Mouse (Mus musculus) embryonic facial prominence, embryonic 12.5 days (tissue): ENCODE data around the gene Klhdc8b. TPM values are rescaled to one million over a fixed set of nuclear protein-coding genes. Genes with fewer than 3 reads are reported as not detected.

Source experiments
- ATAC-seq: fragments of 200-750 bp; cut with Nextera tagmentation; 2 replicates; pipeline ENCODE4 v1.8.0; 2017; ENCODE audit not compliant: insufficient number of reproducible peaks, insufficient read depth, low FRiP score, low TSS enrichment
- H3K27ac ChIP-seq: fragments of 300-500 bp; sonication (generic); 2 replicates; pipeline ENCODE4 v1.5.1; 2016; ENCODE audit warnings: mild to moderate bottlenecking
- H3K27me3 ChIP-seq: fragments of 300-500 bp; sonication (generic); 2 replicates; pipeline ENCODE4 v1.6.1; 2016; ENCODE audit warnings: mild to moderate bottlenecking, moderate library complexity
- H3K36me3 ChIP-seq: fragments of 300-500 bp; sonication (generic); 2 replicates; pipeline ENCODE4 v1.6.1; 2016; ENCODE audit warnings: mild to moderate bottlenecking
- H3K4me1 ChIP-seq: fragments of 300-500 bp; sonication (generic); 2 replicates; pipeline ENCODE4 v1.6.1; 2016
- H3K4me2 ChIP-seq: fragments of 300-500 bp; sonication (generic); replicated peaks from 2 replicates; pipeline ENCODE4 v1.6.1; 2016; ENCODE audit warnings: mild to moderate bottlenecking, moderate library complexity
- H3K4me3 ChIP-seq: fragments of 300-500 bp; sonication (generic); 2 replicates; pipeline ENCODE4 v1.5.1; 2016; ENCODE audit warnings: mild to moderate bottlenecking
- H3K9ac ChIP-seq: fragments of 300-500 bp; sonication (generic); 2 replicates; pipeline ENCODE4 v1.6.1; 2016; ENCODE audit warnings: mild to moderate bottlenecking, moderate library complexity
- H3K9me3 ChIP-seq: fragments of 300-500 bp; sonication (generic); 2 replicates; pipeline ENCODE4 v1.6.1; 2016; ENCODE audit warnings: mild to moderate bottlenecking, moderate library complexity
- WGBS: fragments of 180-500 bp; shearing (Covaris S2); methylation state at CpG from one replicate; pipeline ENCODE4 v1.1.7; 2016; 5-methylcytosine and 5-hydroxymethylcytosine counted together
- polyA plus RNA-seq: library from polyadenylated mRNA; unstranded; fragments of >200 nt; fragmentation: Nextera tagmentation; extraction: Ambion mirVana; gene quantifications from 2 replicates; pipeline ENCODE4 v1.2.1, GENCODE M21; 2016

Gene Klhdc8b
- polyA plus RNA-seq, 1 experiment from 2014 or later, result 44.5 TPM

DNA sequence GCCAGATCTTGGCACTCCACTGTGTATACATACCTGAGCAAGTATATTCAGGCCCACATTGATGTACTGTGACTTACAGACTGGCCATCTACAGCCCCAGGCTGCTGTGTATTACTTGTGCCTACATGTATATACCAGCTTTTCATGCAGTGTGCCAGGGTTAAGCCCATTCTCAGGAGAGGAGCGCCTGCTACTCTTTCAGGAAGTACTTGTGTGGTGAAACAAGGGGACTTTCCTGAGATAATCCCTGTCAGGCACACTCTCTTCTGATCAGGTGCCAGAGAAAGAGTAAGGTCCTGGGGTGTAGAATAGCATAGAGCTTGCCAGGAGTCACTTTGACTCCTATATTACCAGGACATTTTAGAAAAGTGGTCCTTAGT, 1.5 kb downstream of the Klhdc8b start:
- Histone ChIP-seq H3K4me1 (peaks cover 12% of the 10 kb centered on the region), H3K4me2 (peak overlapping the region; percentile 80), H3K9ac (no peak overlapping the region; the same call in 1 of the 2 replicates), H3K9me3 (no peaks in the 10 kb centered on the region), H3K36me3 (peaks cover 22% of the 10 kb centered on the region), H3K27me3 (no peaks in the 10 kb centered on the region), H3K27ac (peak overlapping the region; percentile 85; the same call in 1 of the 2 replicates), H3K4me3 (peak overlapping the region; percentile 95)
- ATAC-seq, result no peak
- 95% methylated on average over 1 of the region's 1 CpGs for WGBS

DNA sequence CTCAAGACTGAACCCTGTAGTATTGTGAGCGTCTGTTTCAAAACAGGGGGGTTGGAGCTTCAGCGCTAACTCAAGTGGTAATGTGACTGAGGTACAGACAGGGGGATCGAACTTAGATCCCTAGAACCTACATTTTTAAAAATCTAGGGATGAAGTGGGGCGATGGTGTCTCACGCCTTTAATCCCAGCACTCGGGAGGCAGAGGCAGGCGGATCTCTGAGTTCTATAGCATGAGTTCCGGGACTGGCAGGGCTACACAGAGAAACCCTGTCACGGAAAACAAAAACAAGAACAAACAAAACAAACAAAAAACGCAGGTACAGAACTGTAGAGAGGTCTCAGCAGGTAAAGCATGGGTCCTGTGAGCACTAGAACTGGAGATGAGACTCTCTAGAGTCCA, 4.4 kb downstream of the Klhdc8b start:
- Histone ChIP-seq H3K36me3 (no peaks in the 10 kb centered on the region), H3K9ac (no peak overlapping the region), H3K4me3 (no peak overlapping the region), H3K27ac (no peak overlapping the region), H3K27me3 (no peaks in the 10 kb centered on the region), H3K4me2 (no peak overlapping the region), H3K9me3 (no peaks in the 10 kb centered on the region), H3K4me1 (peaks cover 18% of the 10 kb centered on the region)
- 88% methylated on average over 10 of the region's 10 CpGs for WGBS
- no peak for ATAC-seq

DNA sequence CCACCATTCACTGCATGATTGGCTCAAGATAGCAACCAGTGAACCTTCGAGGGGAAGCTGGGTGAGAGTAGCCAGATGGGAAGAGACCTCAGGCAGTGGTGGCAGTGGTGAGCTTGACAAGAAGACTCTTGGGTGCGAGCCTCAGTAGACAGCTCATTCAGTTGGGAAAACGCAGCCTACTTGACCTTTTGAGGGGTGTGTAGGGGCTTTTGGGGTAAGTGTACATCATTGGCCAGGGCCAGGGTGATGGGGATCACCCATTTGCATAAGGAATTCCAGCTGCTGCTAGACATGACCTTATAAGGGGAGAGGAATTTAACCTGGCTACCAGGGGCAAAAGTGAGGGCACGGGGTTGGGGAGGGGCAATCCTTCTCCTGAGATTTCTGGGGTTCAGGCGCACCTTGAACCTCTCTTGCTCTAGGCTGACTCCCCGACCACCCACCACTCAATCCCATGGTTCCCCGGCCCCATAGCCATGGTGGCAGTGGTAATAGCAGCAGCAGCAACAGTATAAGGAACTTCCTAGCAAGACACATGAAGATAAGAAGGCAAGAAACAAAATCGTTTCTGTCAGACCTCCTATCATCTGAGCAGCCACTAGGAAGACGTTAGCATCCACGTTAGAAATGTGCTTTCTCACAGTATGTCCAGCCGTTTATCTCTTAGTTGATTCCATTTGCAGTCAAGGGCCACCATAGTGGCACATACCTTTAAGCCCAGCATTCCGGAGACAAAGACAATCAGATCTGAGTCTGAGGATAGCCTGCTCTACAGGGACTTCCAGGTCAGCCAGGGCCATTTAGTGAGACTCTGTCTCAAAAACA, 5.4 kb downstream of the Klhdc8b start:
- no peaks in the 10 kb centered on the region for H3K36me3 ChIP-seq
- no peak overlapping the region for H3K27ac ChIP-seq
- no peak overlapping the region for H3K9ac ChIP-seq
- H3K4me1 ChIP-seq, result peaks cover 18% of the 10 kb centered on the region
- no peak overlapping the region for H3K4me3 ChIP-seq
- no peaks in the 10 kb centered on the region for H3K27me3 ChIP-seq
- ATAC-seq, result no peak
- no peak overlapping the region for H3K4me2 ChIP-seq
- H3K9me3 ChIP-seq, result no peaks in the 10 kb centered on the region
- WGBS, result 71% methylated on average over 12 of the region's 12 CpGs

DNA sequence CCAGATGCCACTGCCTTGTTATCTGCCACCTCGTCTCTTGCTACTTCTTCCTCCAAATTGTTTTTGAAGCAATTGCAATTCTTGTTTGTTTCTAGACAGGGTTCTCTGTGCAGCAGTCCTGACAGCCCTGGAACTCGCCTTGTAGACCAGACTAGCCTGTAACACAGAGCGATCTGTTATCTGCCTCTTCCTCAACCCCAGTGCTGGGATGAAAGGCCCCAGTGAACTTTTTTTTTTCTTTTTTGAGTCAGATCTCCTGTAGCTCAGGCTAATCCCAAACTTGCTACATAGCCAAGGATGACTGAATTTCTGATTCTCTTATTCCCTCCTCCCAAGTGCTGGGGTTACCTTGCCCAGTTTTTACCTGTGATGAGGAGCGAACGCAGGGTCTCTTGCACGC, 7.0 kb downstream of the Klhdc8b start:
- ATAC-seq, result no peak
- no peaks in the 10 kb centered on the region for H3K36me3 ChIP-seq
- 86% methylated on average over 6 of the region's 6 CpGs for WGBS

GRCm38 (mm10) chr9:108453458-108453857, 7.9 kb downstream of the Klhdc8b start:
- no peak for ATAC-seq
- no peaks in the 10 kb centered on the region for H3K9me3 ChIP-seq
- H3K4me1 ChIP-seq, result peaks cover 38% of the 10 kb centered on the region
- 0 out of 2 replicates have a peak overlapping the region, but pooled peaks have one; percentile 25 for H3K9ac ChIP-seq
- peaks cover 4% of the 10 kb centered on the region for H3K36me3 ChIP-seq
- peak overlapping the region; percentile 84; the same call in 1 of the 2 replicates for H3K27ac ChIP-seq
- H3K4me3 ChIP-seq, result peak overlapping the region; percentile 53; the same call in 1 of the 2 replicates
- peak overlapping the region; percentile 65 for H3K4me2 ChIP-seq
- no peaks in the 10 kb centered on the region for H3K27me3 ChIP-seq
- WGBS, result 77% methylated on average over 4 of the region's 4 CpGs

More for the DNA sequence above, 7.0 kb downstream of the Klhdc8b start:
- H3K9ac ChIP-seq, result no peak overlapping the region
- no peaks in the 10 kb centered on the region for H3K27me3 ChIP-seq
- no peak overlapping the region for H3K4me3 ChIP-seq
- H3K4me2 ChIP-seq, result no peak overlapping the region
- no peak overlapping the region for H3K27ac ChIP-seq
- peaks cover 34% of the 10 kb centered on the region for H3K4me1 ChIP-seq
- H3K9me3 ChIP-seq, result no peaks in the 10 kb centered on the region

DNA sequence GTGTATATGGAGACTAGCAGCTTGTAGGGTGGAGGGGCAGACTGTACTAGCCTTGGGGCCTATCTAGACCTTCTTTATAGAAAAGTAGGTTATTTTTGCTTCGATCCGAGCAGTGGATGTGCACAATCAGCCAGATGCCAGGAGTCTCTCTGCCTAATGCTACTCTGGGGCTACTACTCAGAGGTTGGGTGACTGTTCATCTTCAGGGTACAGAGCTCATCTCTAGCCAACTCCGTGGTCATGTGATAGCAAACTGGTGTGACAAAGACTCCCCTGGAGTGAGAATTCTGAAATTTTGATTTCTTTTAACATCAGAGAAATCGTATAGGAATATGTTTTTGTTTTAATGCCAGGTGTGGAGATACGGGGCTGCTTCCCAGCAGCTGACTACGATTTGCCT, 8.5 kb downstream of the Klhdc8b start:
- H3K4me2 ChIP-seq, result peak overlapping the region; percentile 65
- H3K27ac ChIP-seq, result peak overlapping the region; percentile 84
- no peak for ATAC-seq
- peak overlapping the region; percentile 59 for H3K9ac ChIP-seq
- H3K9me3 ChIP-seq, result no peaks in the 10 kb centered on the region
- peaks cover 38% of the 10 kb centered on the region for H3K4me1 ChIP-seq
- peak overlapping the region; percentile 53 for H3K4me3 ChIP-seq
- 33% methylated on average over 6 of the region's 6 CpGs for WGBS
- peaks cover 9% of the 10 kb centered on the region for H3K36me3 ChIP-seq
- H3K27me3 ChIP-seq, result no peaks in the 10 kb centered on the region

DNA sequence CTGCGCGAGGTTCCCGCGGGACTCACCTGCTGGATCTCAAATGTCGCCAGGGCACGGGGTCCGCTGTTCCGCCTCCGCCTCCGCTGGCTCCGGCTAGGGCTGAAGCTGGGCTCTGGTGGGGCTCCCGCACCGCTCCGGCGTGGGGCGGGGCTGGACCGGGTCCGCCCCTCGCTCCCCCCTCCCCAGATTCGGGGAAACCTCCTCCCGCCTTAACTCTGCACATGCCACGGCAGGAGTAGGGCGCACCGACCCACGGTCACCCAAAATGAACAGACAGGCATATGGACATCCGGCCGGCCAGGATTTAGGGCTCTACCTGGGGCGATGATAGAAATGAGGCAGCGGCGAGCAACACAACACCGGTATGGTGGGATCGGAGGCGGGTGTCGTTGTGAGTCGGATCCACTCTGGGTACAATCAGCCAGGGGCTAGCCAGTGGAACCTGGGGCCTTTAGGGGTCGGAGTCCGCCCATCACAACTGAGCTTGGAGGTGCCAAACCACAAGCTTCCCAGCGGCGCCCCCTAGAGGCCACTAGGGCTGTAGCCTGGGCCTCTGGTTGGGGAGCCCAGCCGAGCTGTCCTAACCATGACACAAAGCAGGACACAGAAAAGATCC, 9.0 kb downstream of the Klhdc8b start:
- WGBS, result under 1% methylated on average over 40 of the region's 40 CpGs
- ATAC-seq, result peak; percentile 83
- Histone ChIP-seq H3K27ac (peak overlapping the region; percentile 84), H3K36me3 (peaks cover 14% of the 10 kb centered on the region), H3K4me3 (peak overlapping the region; percentile 53), H3K9me3 (no peaks in the 10 kb centered on the region), H3K4me1 (peaks cover 38% of the 10 kb centered on the region), H3K4me2 (peak overlapping the region; percentile 65), H3K9ac (peak overlapping the region; percentile 59), H3K27me3 (no peaks in the 10 kb centered on the region)

DNA sequence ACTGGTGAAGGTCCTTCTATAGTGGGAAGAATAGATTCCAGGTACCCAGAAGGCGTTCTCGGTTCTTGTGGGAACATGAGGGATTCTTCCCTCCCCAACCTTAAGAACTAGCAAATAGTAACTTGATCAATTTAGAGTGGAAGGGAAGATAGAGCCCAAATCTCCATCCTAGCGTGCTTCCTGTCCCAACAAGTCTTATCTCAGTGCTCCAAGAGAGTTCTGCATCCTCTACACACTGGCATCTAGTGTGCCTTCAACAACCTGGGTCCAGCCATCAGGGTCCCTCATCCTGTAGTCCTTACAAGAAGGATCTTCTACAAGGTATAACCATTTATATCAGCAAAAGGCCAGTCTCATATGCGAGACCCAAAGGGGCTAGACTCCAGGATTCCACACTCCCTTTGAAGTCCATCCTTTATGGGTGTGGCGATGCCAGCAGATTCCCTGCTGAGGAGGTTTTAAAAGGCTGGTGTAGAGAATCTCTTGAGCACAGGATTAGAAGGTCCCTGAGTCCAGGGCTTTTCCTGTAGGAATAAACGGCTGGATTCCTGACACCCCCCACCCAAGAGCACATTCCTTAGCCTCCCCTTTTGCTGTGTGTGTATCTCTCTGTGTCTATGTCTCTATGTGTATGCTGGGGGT, 9.7 kb downstream of the Klhdc8b start:
- H3K4me1 ChIP-seq, result peaks cover 38% of the 10 kb centered on the region
- H3K36me3 ChIP-seq, result peaks cover 14% of the 10 kb centered on the region
- H3K27me3 ChIP-seq, result no peaks in the 10 kb centered on the region
- WGBS, result 46% methylated on average over 6 of the region's 6 CpGs
- peak overlapping the region; percentile 53 for H3K4me3 ChIP-seq
- peak overlapping the region; percentile 65 for H3K4me2 ChIP-seq
- H3K9me3 ChIP-seq, result no peaks in the 10 kb centered on the region
- ATAC-seq, result no peak
- H3K9ac ChIP-seq, result peak overlapping the region; percentile 59
- H3K27ac ChIP-seq, result peak overlapping the region; percentile 84

DNA sequence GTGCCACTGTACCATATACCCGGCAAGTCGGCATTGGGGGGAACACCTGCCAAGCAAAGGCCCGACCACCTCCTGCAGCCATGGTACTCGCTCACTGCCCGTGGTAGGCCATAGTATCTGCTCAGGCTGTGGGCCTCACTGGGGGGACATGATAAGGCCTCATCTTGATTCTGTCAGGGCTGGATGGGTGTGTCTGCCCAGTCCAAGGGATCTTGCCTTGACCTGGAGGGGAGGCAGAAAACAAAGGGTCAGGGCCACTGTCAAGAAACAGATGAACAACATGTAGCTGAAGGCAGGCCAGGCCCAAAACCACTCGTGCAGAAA, 10.2 kb downstream of the Klhdc8b start:
- Histone ChIP-seq H3K9ac (no peak overlapping the region), H3K27ac (peak overlapping the region; percentile 83), H3K4me1 (peaks cover 38% of the 10 kb centered on the region), H3K27me3 (no peaks in the 10 kb centered on the region), H3K9me3 (no peaks in the 10 kb centered on the region), H3K4me2 (peak overlapping the region; percentile 65), H3K4me3 (peak overlapping the region; percentile 53), H3K36me3 (peaks cover 14% of the 10 kb centered on the region)
- WGBS, result 85% methylated on average over 6 of the region's 6 CpGs
- no peak for ATAC-seq

DNA sequence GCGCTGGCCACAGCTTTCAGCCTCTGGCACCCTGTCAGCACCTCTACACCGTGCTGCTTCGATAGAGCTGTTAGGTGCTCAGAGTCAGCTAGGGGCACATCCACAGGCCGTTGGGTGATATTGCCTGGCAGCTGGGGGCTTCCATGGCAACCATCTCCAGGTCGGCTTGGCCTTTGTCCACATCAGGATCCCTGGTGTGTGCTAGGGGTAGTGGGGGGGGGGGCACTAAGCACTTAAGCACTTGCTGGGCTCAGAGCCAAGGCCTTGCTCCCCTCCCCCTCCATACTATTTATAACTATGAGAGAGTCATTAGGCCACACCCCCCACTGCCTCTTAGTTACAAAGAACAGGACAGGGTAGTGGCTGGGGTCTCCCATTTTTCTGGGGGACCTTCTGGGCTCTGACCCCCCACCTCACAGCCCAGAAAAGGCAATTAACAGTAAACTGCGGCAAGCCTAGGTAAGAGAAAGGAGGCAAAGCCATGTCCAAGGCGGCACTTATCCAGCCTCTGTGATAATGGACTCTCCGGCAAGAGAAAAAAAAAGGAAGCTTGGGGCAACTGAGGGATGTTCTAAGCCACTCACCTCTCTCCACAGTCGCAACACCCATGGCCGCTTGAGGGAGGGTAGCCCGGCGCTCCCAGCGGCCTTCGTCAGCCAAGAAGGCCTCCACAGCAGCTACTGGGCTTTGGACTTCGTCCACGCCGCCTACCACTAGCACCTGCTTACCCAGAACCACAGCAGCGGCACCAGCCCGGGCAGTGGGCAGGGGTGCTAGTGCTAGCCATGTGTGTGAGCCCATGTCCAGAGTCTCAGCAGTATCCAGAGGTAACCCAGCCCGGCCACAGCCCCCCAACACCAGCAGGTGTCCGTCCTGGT, 10.8 kb downstream of the Klhdc8b start:
- Histone ChIP-seq H3K27me3 (no peaks in the 10 kb centered on the region), H3K4me2 (peak overlapping the region; percentile 65), H3K9ac (peak overlapping the region; percentile 27), H3K4me3 (peak overlapping the region; percentile 53), H3K36me3 (peaks cover 14% of the 10 kb centered on the region), H3K9me3 (no peaks in the 10 kb centered on the region), H3K27ac (peak overlapping the region; percentile 83), H3K4me1 (peaks cover 38% of the 10 kb centered on the region)
- ATAC-seq, result peak; percentile 18
- WGBS, result 70% methylated on average over 21 of the region's 21 CpGs

GRCm38 (mm10) chr9:108449860-108450259, 11.5 kb downstream of the Klhdc8b start:
- peak overlapping the region; percentile 27; the same call in 1 of the 2 replicates for H3K9ac ChIP-seq

More at GRCm38 (mm10) chr9:108449860-108450259, 11.5 kb downstream of the Klhdc8b start:
- 0 out of 2 replicates have a peak overlapping the region, but pooled peaks have one; percentile 53 for H3K4me3 ChIP-seq
- H3K27me3 ChIP-seq, result no peaks in the 10 kb centered on the region
- H3K9me3 ChIP-seq, result no peaks in the 10 kb centered on the region
- H3K4me2 ChIP-seq, result peak overlapping the region; percentile 65
- peaks cover 38% of the 10 kb centered on the region for H3K4me1 ChIP-seq
- peak; percentile 70 for ATAC-seq
- peak overlapping the region; percentile 83 for H3K27ac ChIP-seq
- H3K36me3 ChIP-seq, result peaks cover 14% of the 10 kb centered on the region
- WGBS, result 39% methylated on average over 4 of the region's 4 CpGs
